Mouse (Mus musculus) splenic B cell, adult 2 months (primary cell): ENCODE measurements around the gene Acsf3.

Experiments
- DNase-seq: peaks from one replicate; pipeline ENCODE4 v3.0.0-alpha.2; 2011; ENCODE audit warnings: low read depth, low spot score
- H3K27me3 ChIP-seq: 2 replicates; pipeline ENCODE4 v1.6.1; 2012; ENCODE audit warnings: mild to moderate bottlenecking, low read length, moderate library complexity, mixed read lengths; ENCODE audit not compliant: control insufficient read depth, poor library complexity, insufficient read depth, severe bottlenecking
- H3K36me3 ChIP-seq: 2 replicates; pipeline ENCODE4 v1.6.1; 2012; ENCODE audit warnings: mild to moderate bottlenecking, low read length, moderate library complexity, mixed read lengths; ENCODE audit not compliant: control insufficient read depth, poor library complexity, insufficient read depth, severe bottlenecking

Acsf3 gene

DNA sequence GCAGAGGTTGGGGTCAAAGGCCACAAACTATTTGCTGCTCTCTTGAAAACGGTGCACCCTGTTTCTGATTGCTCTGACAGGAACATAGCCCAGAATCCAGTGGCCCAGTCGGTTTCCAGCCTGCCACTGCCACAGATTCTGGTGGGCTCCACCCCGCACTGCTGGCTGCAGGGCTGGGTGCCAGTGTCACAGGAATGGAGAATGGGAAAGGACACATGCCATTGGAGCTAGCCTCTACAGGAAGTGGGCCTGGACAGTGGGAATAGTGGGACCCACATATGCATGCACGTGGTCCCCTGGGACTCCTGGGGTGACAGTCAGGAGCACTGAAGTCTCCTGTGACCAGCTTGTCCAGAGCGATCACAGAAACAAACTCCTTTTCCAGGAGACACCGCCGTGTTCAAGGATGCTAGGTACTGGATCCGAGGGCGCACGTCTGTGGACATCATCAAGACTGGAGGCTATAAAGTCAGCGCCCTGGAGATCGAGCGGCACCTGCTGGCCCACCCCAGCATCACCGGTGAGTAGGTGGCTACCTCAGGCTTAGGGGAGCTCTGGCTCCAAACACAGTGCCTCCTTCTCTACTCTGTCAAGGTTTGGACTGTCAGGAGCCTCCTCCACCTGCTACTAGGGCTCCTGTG is 37.4 kb downstream of the Acsf3 start:
- DNase-seq, result peak; percentile 47
- H3K27me3 ChIP-seq, result no peaks in the 10 kb centered on the region
- peaks cover 3% of the 10 kb centered on the region for H3K36me3 ChIP-seq

DNA sequence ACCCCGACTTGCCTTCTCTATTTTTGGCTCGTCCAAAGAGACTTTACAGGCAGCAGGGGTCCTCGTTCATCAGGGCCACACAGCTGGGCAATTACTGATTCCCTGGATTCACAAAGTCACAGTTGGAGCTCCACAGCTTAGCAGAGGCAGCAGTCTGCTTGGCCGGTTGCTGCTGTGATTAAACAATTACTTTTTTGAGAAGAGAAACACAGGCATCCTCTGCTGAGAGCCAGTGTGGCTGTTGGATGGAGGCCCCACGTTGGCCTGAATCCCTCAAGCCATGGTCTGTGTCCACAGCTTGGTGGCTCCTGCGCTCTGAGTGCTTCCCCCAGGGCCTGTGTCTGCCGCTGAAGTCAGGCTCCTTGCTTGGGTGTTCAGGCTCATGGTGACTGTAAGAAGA is 39.3 kb downstream of the Acsf3 start:
- Histone ChIP-seq H3K27me3 (no peaks in the 10 kb centered on the region), H3K36me3 (peaks cover 3% of the 10 kb centered on the region)
- DNase-seq, result no peak

DNA sequence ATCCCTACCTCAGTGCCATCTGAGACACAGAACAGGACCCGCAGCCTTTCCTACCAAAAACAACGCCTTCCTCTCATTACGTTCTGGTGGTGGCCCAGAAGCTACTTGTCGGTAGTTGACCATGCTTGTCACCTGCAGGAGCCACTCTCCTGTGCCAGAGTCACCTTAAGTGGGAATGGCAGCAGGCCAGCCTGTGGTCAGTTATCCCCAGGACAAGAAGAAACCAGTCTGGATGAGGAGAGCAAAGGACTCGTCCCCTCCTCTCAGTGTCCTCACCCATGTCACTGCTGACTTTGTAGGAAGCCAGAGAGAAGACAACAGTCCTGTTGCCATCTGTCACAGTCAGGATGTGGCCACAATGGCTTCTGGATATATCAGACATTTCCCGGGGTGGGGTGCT is 41.7 kb downstream of the Acsf3 start:
- no peak for DNase-seq
- peaks cover 3% of the 10 kb centered on the region; the same call in 1 of the 2 replicates for H3K36me3 ChIP-seq

DNA sequence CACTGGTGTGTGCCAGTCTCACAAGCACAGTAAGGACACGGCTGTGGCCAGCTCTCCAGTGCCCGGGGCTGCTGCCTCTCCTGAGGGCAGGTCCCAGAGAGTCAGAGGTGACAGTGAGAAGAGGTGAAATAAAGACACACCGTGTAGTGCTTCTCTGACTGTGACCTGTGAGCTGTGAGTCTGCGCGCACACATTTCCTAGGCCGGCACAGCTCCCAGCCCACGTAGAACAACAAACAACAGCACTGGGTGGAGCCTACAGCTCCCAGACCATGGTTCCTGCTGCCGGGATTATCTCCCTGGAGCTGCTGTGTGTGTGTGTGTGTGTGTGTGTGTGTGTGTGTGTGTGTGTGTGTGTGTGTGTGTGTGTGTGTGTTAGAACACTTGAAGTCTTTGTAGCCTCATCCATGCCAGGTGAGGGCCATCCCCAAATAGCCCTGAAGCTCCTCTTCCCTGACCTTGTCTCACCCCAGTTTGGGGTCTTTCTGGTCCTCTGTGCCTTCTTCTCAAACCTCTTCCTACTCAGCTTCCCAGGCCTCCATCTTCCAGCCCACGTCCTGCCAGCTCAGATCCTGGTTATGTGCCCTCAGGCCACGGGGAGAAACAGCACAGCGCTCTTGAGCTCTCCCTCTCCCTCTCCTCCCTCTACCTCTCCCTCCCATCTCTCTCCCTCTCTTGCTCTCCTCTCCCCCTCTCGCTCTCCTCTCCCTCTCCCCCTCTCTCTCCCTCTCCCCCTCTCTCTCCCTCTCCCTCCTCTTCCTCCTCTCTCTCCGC is 42.6 kb downstream of the Acsf3 start:
- no peak for DNase-seq
- Histone ChIP-seq H3K36me3 (peaks cover 3% of the 10 kb centered on the region; the same call in 1 of the 2 replicates), H3K27me3 (no peaks in the 10 kb centered on the region)

More for the DNA sequence above, 41.7 kb downstream of the Acsf3 start:
- H3K27me3 ChIP-seq, result no peaks in the 10 kb centered on the region

DNA sequence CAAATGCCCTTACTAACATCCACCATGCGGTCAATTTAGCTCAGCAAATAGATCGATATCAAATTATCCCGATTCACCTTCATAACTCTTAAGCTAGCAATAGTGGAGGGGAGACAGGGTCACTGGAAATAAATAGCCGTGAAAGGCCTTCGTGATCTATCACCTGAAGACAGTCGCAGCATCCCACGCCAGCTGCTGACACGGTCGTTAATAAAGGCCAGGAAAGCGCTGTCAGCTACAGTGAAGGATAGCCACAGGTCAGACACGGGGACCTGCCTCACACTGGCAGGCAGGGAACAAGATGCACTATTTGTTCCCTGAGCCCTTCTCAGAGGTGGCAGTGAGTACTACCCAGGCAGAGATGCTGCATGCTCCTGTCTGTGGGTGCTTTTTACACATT is 44.5 kb downstream of the Acsf3 start:
- no peaks in the 10 kb centered on the region for H3K27me3 ChIP-seq
- 0 out of 2 replicates have a peak, but pooled peaks cover 2% of the 10 kb centered on the region for H3K36me3 ChIP-seq
- no peak for DNase-seq

DNA sequence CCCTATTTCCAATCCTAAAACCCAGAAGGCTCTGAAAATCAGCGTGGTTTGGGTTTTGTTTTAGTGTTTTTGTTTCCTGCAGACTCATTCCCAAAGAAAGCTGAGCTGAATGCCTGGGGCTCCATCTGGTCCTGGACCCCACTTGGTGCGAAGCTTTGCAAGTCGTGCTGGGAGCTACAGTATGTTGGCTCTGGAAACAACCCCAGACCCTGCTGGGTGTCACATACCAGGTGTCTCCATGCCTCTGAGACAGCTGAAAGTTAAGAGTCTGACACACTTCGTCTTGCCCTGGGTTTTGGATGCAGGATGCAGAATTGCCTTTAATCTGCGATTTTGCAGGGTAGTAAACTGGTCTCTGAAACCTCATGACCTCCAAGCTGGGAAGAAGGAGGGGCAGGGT is 49.3 kb downstream of the Acsf3 start:
- no peaks in the 10 kb centered on the region for H3K36me3 ChIP-seq
- no peak for DNase-seq

DNA sequence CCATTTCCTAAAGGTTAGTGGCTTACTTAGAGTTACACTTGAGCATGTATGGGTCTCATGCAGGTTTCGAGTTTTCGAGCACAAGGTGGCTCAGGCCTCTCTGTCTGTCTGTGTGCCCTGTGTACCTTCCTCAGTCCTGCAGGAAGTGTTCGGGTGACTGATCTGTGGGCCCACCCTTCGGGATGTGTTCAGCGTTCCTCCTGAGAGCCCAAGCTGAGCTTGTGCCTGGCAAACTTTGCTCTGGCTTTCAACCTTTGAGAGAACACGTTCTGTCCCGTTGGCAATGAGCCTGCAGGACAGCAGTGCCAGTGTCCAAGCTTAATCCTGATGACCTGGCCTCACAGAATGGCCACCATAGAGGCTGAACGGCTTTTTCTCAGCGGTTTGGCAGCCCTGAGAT is 49.7 kb downstream of the Acsf3 start:
- no peaks in the 10 kb centered on the region for H3K27me3 ChIP-seq
- no peaks in the 10 kb centered on the region for H3K36me3 ChIP-seq
- DNase-seq, result no peak

More for the DNA sequence above, 49.3 kb downstream of the Acsf3 start:
- H3K27me3 ChIP-seq, result no peaks in the 10 kb centered on the region

DNA sequence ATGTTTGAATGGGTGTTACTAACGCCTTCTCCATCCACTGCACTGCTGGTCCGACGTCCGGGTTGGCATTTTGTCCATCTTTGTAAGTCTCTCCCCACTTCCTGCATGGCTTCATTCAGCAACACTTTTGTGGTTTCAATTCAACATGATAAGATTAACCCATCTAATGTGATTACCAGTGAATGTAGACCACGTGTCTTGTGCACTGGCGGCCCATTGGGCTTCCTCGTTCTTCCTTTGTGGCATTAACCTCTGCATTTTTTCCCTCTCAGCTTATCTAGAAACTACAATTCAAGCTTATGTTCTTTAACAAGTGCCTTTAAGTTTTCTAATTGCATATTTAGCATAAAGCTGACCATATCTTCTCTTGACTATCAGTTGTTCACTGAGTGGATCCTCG is 50.1 kb downstream of the Acsf3 start:
- no peak for DNase-seq
- no peaks in the 10 kb centered on the region for H3K27me3 ChIP-seq
- no peaks in the 10 kb centered on the region for H3K36me3 ChIP-seq

DNA sequence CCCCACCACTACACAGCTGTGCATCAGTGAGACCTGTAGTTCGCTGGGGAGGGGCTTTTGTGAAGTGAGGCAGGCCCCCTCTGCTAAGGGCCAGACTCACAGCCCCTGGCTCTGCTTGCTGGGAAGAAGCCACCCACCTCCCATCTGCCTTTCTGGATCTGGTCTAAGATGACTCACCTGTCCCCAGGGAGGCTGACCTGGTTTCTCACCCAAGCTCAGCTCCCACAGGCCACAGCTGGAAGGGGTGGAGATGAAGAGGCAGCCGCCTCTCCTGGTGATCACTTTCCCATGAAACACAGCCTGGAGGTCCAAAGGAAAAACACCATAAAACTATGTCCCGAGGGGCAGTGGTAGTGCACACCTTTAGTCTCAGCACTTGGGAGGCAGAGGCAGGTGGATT is 54.1 kb downstream of the Acsf3 start:
- no peaks in the 10 kb centered on the region for H3K27me3 ChIP-seq
- no peaks in the 10 kb centered on the region for H3K36me3 ChIP-seq
- no peak for DNase-seq

DNA sequence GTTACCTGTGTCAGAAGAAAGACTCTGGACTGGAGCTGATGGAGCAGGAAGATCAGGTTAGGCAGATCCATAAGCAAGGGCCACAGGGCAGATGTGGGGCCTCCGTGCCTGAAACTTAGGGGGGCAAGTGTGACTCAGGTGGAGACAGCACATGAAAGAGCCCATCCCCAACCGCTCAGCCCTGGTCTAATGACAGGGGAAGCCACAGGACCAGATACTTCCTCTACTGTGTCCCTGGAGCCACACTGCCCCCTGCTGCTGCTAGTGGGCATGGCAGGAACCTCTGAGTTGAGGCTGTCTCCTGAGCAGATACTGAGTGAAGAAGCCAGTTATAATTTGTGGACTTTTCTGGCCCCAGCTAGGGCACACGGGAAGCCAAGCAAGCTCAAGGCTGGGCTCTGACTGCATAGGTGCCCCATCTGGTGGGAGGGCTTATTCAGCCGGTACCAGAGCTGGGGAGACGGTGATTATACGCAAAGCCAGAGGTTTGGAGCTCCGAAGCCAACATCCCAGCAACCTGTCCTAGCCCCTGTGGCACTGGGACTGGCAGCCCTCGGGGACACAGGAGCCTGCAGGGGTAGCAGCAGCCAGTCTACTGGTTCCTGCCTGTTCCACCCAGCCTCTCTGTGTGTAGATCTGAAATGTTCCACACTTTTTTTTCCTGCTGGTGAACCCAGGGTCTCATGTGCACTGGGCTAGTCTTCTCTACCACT is 55.2 kb downstream of the Acsf3 start:
- no peaks in the 10 kb centered on the region for H3K27me3 ChIP-seq
- DNase-seq, result peak; percentile 95
- H3K36me3 ChIP-seq, result no peaks in the 10 kb centered on the region

DNA sequence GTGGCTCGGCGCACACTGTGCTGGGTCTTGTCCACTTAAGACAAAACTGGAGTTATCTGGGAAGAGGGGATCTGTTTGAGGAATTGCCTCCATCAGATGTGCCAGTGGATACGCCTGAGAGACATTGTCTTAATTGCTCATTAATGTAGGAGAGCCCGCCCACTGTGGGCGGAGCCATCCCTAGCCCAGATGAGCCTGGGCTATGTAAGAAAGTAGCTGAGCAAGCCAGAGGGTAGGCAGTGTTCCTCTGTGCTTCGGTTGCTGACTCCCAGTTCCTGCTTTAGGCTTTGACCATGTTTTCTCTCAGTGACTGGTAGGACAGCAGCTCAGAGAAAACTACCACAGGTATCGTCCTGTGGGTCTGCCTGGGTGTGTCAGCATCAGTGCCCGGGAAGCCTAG is 59.1 kb downstream of the Acsf3 start:
- DNase-seq, result peak; percentile 14
- Histone ChIP-seq H3K27me3 (no peaks in the 10 kb centered on the region), H3K36me3 (no peaks in the 10 kb centered on the region)

DNA sequence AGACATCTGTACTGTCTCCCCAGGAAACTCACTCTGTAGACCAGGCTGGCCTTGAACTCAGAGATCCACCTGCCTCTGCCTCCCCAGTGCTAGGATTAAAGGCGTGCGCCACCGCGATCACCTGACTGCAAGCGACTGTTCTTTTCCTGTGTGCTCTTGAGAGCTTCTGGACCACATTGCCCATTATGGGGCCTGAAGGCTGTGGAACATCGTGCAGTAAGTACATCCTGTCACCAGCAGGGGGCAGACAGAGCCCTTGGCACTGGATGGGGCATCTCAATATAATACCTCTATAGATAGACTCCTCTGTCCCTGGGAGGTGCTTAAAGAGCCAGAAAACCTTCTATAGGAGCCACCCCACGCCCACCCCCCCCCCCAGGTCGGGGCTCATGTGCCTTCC is 59.7 kb downstream of the Acsf3 start:
- Histone ChIP-seq H3K27me3 (no peaks in the 10 kb centered on the region), H3K36me3 (no peaks in the 10 kb centered on the region)
- peak; percentile 92 for DNase-seq

DNA sequence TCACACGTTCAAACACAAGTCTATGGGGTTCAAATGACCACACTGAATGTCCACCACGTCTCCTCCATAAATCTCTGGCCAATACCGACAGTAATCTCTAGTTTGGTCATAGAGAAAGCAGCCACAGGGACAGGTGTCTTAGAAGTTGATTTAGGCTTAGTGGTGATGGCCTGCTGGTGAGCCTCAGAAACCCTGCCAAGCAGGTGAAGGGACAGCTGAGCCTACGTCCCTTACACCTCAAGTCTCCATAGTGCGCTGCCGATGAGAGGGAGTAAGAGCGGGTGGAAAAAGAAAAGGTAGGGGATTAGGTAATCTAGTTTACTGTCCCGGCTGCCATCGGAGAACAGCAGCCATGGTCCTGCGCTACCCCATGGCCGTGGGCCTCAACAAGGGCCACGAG is 60.9 kb downstream of the Acsf3 start:
- Histone ChIP-seq H3K36me3 (no peaks in the 10 kb centered on the region), H3K27me3 (no peaks in the 10 kb centered on the region)
- no peak for DNase-seq

DNA sequence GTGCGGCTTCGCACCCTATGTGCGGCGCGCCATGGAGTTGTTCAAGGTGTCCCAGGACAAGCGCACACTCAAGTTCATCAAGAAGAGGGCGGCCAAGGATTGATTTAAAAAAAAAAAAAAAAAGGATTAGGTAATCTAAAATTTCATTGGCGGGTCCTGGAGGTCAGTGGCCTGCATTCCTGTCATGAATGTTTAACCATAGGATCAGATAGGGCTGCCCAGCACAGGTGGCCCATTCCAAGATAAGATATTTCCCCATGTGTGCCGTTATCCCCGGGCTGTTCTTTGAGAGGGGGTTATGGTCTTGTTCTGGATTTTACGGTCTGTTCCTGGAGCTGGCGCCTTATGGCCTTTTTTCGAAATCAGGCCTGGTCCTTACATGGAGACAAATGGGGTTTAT is 61.4 kb downstream of the Acsf3 start:
- Histone ChIP-seq H3K27me3 (no peaks in the 10 kb centered on the region), H3K36me3 (no peaks in the 10 kb centered on the region)
- no peak for DNase-seq

DNA sequence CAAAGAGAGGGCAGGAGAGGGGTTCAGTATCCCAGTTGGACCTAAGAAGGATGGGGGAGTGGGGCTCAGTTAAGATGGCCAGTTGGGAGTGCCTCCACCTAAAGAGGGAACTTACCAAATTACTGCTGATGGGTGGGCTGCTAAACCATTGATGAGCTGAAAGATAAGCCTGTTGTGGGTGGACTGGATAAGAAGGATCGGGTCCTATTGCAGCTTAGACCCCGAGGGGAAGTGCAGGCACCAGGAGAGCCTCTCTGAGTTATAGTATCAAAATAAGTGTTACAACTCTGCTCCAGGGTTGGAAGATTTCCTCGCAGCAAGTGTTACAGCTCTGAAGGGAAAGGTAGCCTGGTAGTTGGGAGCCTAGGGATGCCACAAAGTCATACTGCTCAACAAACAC is 68.9 kb downstream of the Acsf3 start:
- DNase-seq, result no peak
- no peaks in the 10 kb centered on the region for H3K36me3 ChIP-seq
- no peaks in the 10 kb centered on the region for H3K27me3 ChIP-seq
